Mouse (Mus musculus): ENCODE data around the gene Fth1. TPM values are rescaled to one million over a fixed set of nuclear protein-coding genes. Genes with fewer than 3 reads are reported as not detected.

Gene Fth1
- polyA plus RNA-seq, 1 experiment from 2014 or later = 1,444 TPM

- Histone ChIP-seq H3K27ac (0 out of 2 replicates have a peak overlapping the region, but pooled peaks have one; percentile 44), H3K9me3 (replicated peaks) (no peaks in the 10 kb centered on the region), H3K9ac (peak overlapping the region; percentile 81), H3K4me3 (peak overlapping the region; percentile 55), H3K4me1 (peaks cover 19% of the 10 kb centered on the region), H3K36me3 (ENCODE audit: poor library complexity, severe bottlenecking) (no peaks in the 10 kb centered on the region), H3K4me2 (peak overlapping the region; percentile 91), H3K27me3 (no peaks in the 10 kb centered on the region)
- peak; percentile 97 for ATAC-seq
- WGBS = 6% methylated on average over 43 of the region's 44 CpGs
Measured at GRCm38 (mm10) chr19:10017637-10018526, 37.5 kb downstream of the Fth1 start.

GRCm38 (mm10) chr19:10018527-10018818, 38.1 kb downstream of the Fth1 start:
- ATAC-seq = no peak
- H3K9me3 ChIP-seq (replicated peaks) = no peaks in the 10 kb centered on the region
- no peaks in the 10 kb centered on the region for H3K36me3 ChIP-seq (ENCODE audit: poor library complexity, severe bottlenecking)
- H3K4me1 ChIP-seq = peaks cover 19% of the 10 kb centered on the region
- H3K27ac ChIP-seq = no peak overlapping the region
- H3K27me3 ChIP-seq = no peaks in the 10 kb centered on the region
- peak overlapping the region; percentile 91 for H3K4me2 ChIP-seq
- WGBS = 5% methylated on average over 3 of the region's 3 CpGs
- H3K4me3 ChIP-seq = peak overlapping the region; percentile 55
- H3K9ac ChIP-seq = peak overlapping the region; percentile 81

GRCm38 (mm10) chr19:10019214-10019760, 38.9 kb downstream of the Fth1 start:
- WGBS = 75% methylated on average over 4 of the region's 4 CpGs
- no peaks in the 10 kb centered on the region for H3K9me3 ChIP-seq (replicated peaks)
- peak overlapping the region; percentile 91 for H3K4me2 ChIP-seq
- H3K36me3 ChIP-seq (ENCODE audit: poor library complexity, severe bottlenecking) = no peaks in the 10 kb centered on the region
- H3K4me1 ChIP-seq = peaks cover 19% of the 10 kb centered on the region
- no peaks in the 10 kb centered on the region for H3K27me3 ChIP-seq
- H3K27ac ChIP-seq = no peak overlapping the region
- no peak for ATAC-seq
- no peak overlapping the region for H3K9ac ChIP-seq
- no peak overlapping the region for H3K4me3 ChIP-seq

- H3K36me3 ChIP-seq (ENCODE audit: poor library complexity, severe bottlenecking) = no peaks in the 10 kb centered on the region
- H3K4me3 ChIP-seq = no peak overlapping the region
- H3K9ac ChIP-seq = no peak overlapping the region
- H3K9me3 ChIP-seq (replicated peaks) = no peaks in the 10 kb centered on the region
- no peaks in the 10 kb centered on the region for H3K27me3 ChIP-seq
- H3K4me2 ChIP-seq = no peak overlapping the region
- H3K4me1 ChIP-seq = peaks cover 29% of the 10 kb centered on the region
- no peak overlapping the region for H3K27ac ChIP-seq
- no peak for ATAC-seq
- WGBS = 85% methylated on average over 2 of the region's 2 CpGs
Measured at GRCm38 (mm10) chr19:10021981-10022380, 41.6 kb downstream of the Fth1 start.

- Histone ChIP-seq H3K27me3 (no peaks in the 10 kb centered on the region), H3K4me3 (no peak overlapping the region), H3K4me2 (no peak overlapping the region), H3K4me1 (peaks cover 23% of the 10 kb centered on the region), H3K9ac (no peak overlapping the region), H3K9me3 (replicated peaks) (no peaks in the 10 kb centered on the region), H3K36me3 (ENCODE audit: poor library complexity, severe bottlenecking) (peaks cover 7% of the 10 kb centered on the region; the same call in 1 of the 2 replicates), H3K27ac (no peak overlapping the region)
- no peak for ATAC-seq
- 62% methylated on average over 5 of the region's 5 CpGs for WGBS
Measured at GRCm38 (mm10) chr19:10022414-10023303, 42.3 kb downstream of the Fth1 start.

- Histone ChIP-seq H3K9me3 (replicated peaks) (no peaks in the 10 kb centered on the region), H3K4me2 (no peak overlapping the region; the same call in 1 of the 2 replicates), H3K27ac (no peak overlapping the region), H3K27me3 (no peaks in the 10 kb centered on the region), H3K9ac (no peak overlapping the region), H3K36me3 (ENCODE audit: poor library complexity, severe bottlenecking) (peaks cover 10% of the 10 kb centered on the region), H3K4me1 (peaks cover 19% of the 10 kb centered on the region), H3K4me3 (no peak overlapping the region)
- 67% methylated on average over 9 of the region's 9 CpGs for WGBS
- ATAC-seq = no peak
Measured at GRCm38 (mm10) chr19:10023304-10023758, 42.9 kb downstream of the Fth1 start.

- WGBS = 19% methylated on average over 8 of the region's 8 CpGs
- peak; percentile 64 for ATAC-seq
Measured at GRCm38 (mm10) chr19:10025169-10025875, 44.9 kb downstream of the Fth1 start.

GRCm38 (mm10) chr19:10029746-10030145, 49.3 kb downstream of the Fth1 start:
- no peak overlapping the region for H3K9ac ChIP-seq
- H3K4me1 ChIP-seq = peaks cover 9% of the 10 kb centered on the region
- WGBS = 90% methylated on average over 2 of the region's 2 CpGs
- H3K4me2 ChIP-seq = no peak overlapping the region
- no peaks in the 10 kb centered on the region for H3K9me3 ChIP-seq (replicated peaks)
- peaks cover 10% of the 10 kb centered on the region for H3K36me3 ChIP-seq (ENCODE audit: poor library complexity, severe bottlenecking)
- H3K4me3 ChIP-seq = no peak overlapping the region
- no peak overlapping the region for H3K27ac ChIP-seq
- no peak for ATAC-seq
- H3K27me3 ChIP-seq = no peaks in the 10 kb centered on the region

More at GRCm38 (mm10) chr19:10025169-10025875, 44.9 kb downstream of the Fth1 start:
- Histone ChIP-seq H3K9ac (no peak overlapping the region), H3K9me3 (replicated peaks) (no peaks in the 10 kb centered on the region), H3K4me1 (peaks cover 9% of the 10 kb centered on the region), H3K27ac (peak overlapping the region; percentile 31; the same call in 1 of the 2 replicates), H3K4me3 (no peak overlapping the region), H3K27me3 (no peaks in the 10 kb centered on the region), H3K4me2 (0 out of 2 replicates have a peak overlapping the region, but pooled peaks have one; percentile 12), H3K36me3 (ENCODE audit: poor library complexity, severe bottlenecking) (peaks cover 10% of the 10 kb centered on the region)

- H3K9ac ChIP-seq = no peak overlapping the region
- WGBS = 31% methylated on average over 8 of the region's 8 CpGs
Measured at GRCm38 (mm10) chr19:10033211-10033973, 53.0 kb downstream of the Fth1 start.

GRCm38 (mm10) chr19:10034356-10034755, 54.0 kb downstream of the Fth1 start:
- no peak for ATAC-seq
- H3K9me3 ChIP-seq (replicated peaks) = no peaks in the 10 kb centered on the region
- WGBS = 84% methylated on average over 5 of the region's 5 CpGs

More at GRCm38 (mm10) chr19:10033211-10033973, 53.0 kb downstream of the Fth1 start:
- H3K27ac ChIP-seq = no peak overlapping the region
- no peak overlapping the region for H3K4me2 ChIP-seq
- no peaks in the 10 kb centered on the region for H3K36me3 ChIP-seq (ENCODE audit: poor library complexity, severe bottlenecking)
- H3K9me3 ChIP-seq (replicated peaks) = no peaks in the 10 kb centered on the region
- no peak overlapping the region for H3K4me3 ChIP-seq
- H3K4me1 ChIP-seq = no peaks in the 10 kb centered on the region
- no peaks in the 10 kb centered on the region for H3K27me3 ChIP-seq
- ATAC-seq = peak; percentile 76

More at GRCm38 (mm10) chr19:10034356-10034755, 54.0 kb downstream of the Fth1 start:
- peaks cover 7% of the 10 kb centered on the region for H3K4me1 ChIP-seq
- H3K27me3 ChIP-seq = 0 out of 2 replicates have a peak, but pooled peaks cover under 1% of the 10 kb centered on the region
- no peak overlapping the region for H3K4me3 ChIP-seq
- H3K4me2 ChIP-seq = no peak overlapping the region
- no peak overlapping the region for H3K9ac ChIP-seq
- H3K27ac ChIP-seq = no peak overlapping the region
- H3K36me3 ChIP-seq (ENCODE audit: poor library complexity, severe bottlenecking) = no peaks in the 10 kb centered on the region
